ENCODE assay signal across 14 mouse cellular contexts in genomic region chr3:35473351-35473750, GRCm38 (mm10).
"Had no signal": no experiment of that assay in that cellular context is flagged by ENCODE, and none has a peak within 500 bp of the region (broad histone marks: within the 10 kb centered on the region; RNA-seq: fewer than 3 reads in every experiment).

No protein-coding gene starts in this region.

- H3K4me2 ChIP-seq: liver, embryonic 11.5 days; liver, embryonic 15.5 days; midbrain, embryonic 13.5 days had no signal

- H3K36me3 ChIP-seq: liver, embryonic 15.5 days; midbrain, embryonic 13.5 days had no signal

- ATAC-seq: lung, postnatal 0 days; midbrain, embryonic 13.5 days had no signal

- H3K9me3 ChIP-seq: liver, embryonic 15.5 days; midbrain, embryonic 13.5 days had no signal

- H3K4me1 ChIP-seq: liver, embryonic 15.5 days had no signal

- H3K27me3 ChIP-seq: liver, embryonic 15.5 days had no signal

- H3K9ac ChIP-seq: liver, embryonic 15.5 days; midbrain, embryonic 13.5 days had no signal

- H3K4me3 ChIP-seq: layer of hippocampus, adult 2 months; liver, embryonic 15.5 days; midbrain, embryonic 13.5 days; myocyte had no signal

- H3K27ac ChIP-seq: kidney, postnatal 0 days; layer of hippocampus, adult 2 months; liver, embryonic 15.5 days; midbrain, embryonic 13.5 days; stomach, postnatal 0 days had no signal

- DNase-seq: kidney, adult 11 months; kidney, adult 9 months; kidney, postnatal 4 days; lung, adult 2 months; lung, postnatal 36 days; thymus, postnatal 4 days had no signal
